Mouse (Mus musculus): ENCODE data around the gene Eed. TPM values are rescaled to one million over a fixed set of nuclear protein-coding genes. Genes with fewer than 3 reads are reported as not detected.
"Not testable (repeated sequence)": the region's sequence is repeated elsewhere in the genome, so short reads cannot be mapped to it uniquely, and the experiment has no call there.

The Eed gene
- total RNA-seq (2021): 10 to 100 TPM; 22.3 to 28.0 TPM

DNA sequence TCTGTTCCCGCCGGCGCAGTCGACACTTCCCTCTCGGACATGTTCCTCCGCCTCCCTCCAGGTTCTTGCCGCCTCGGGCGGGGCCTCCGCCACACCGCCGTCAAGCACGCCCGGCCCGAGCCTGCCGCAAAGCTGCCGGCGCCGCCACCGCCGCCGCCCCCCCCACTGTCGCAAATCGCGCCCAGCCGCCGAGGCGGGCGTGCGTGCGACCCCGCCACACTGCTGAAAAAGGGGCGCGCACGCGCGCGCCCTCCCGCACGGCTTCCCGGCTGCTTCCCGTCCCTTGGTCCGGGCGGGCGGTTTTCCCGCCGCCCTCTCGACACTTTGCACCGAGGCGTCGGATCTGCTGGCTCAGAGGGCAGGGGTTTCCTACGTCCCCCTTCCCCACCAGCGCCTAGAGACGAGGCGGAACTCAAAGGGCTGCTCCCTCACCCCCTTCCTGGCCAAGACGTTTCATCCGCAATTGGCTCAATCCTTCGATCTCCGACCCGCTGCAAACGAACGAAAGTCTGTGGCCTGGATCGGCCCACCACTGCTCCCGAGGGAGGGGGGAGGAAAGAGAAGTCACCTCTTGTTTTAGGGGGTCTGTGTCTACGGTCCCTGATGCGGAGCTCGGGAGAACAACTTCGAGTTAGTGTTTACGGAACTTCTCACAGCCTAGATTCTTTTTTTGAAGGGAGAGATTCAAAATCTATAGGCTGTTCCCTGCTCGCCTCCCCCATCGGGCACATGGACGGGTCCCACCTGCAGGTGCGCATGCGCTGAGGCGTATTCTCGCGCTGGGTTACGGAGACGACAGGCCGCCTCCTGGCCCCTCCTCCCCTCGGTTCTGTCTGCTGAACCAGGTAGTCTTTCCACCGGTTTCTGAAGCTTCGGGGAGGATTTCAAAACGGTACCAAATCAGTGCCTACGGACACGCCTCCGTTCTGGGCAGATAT, at the start of gene Eed:
Eed (minus strand) TSS at position 499 of the 938 bp plus-strand sequence.
- peak; percentile 88 for DNase-seq (ENCODE audit: low spot score)
- intact Hi-C loops (cut with DNase I): loop anchor here (2.0 to 5.0 kb wide), 2 partner anchors 40 to 447 kb away; partner anchors contain the start of genes Ccdc89 and Hikeshi

DNA sequence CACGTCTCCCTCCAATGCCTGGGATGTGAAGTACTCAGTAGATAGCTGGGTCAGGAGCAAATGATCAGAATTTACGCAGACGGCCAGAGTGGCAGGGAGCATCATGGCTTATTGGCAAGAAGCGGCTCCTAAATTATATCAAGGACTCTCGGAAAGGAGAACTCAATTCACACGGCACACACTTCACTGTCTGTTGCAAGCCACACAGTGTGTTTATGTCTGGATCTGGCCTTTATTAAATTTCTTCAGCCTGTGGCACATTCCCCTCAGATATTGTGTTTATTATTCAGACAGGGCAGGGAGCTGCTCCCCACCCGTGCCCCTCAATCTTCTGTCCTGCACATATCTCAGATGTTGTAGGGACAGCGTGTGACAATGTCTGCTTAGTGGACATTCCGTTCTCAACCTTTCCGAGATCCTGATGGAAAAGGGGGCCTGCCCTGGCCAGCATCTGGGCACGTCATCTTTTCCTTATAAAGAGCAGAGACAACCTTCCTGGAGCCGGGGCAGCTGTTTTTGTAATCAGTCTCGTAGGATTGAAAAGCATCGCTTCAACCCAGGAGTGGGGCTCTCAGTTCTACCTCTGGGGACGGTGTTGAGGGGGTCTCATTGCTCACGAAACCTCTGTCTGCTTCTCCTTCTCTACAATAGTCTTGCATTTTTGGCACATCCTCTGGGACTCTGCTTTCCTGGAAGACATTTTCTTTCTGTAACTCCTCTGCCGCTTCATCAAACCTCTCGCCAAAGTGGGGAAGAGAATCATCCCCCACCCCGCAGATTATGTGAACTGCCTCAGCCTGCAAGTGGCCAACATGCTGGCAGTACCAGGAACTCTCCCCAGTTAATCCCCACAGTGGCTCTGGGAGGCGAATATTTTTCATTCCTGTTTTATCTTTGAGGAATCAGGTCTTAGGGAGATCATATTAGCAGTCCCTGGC, 49.0 kb upstream of the Eed start:
- peak; percentile 78 for DNase-seq (ENCODE audit: low spot score)
- intact Hi-C loops (cut with DNase I): no loop called here

DNA sequence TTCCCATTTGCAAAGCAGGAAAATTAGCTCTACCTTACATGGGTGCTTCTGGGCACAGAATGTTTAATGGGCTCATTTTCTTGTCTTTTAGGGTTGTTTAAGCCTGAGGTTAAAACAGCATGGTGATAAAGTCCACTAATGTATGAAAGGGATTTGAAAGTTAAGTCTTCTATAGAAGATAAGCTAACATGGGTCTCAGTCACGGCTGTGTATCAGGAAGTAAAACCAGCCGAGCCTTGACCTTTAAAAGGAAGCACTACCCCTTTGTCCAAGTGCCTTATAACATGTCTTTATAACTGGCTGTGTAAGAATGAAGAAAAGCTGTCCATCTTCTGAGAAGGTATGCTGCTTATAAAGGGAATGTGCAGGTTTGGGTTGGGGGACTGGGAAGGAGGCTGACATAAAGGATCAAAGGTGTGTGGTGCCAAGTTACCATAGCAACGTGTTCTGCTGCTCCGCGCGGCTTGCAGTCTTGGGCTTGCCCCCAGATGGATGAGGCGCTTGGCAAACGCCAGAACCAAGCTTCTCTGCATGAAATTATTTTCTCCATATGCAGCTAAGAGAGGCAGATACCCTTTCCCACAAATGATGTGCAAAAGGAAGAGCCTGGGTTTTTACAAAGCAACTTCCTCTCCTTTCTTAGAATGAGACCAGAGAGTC, 48.2 kb upstream of the Eed start:
- no peak for DNase-seq (ENCODE audit: low spot score)

DNA sequence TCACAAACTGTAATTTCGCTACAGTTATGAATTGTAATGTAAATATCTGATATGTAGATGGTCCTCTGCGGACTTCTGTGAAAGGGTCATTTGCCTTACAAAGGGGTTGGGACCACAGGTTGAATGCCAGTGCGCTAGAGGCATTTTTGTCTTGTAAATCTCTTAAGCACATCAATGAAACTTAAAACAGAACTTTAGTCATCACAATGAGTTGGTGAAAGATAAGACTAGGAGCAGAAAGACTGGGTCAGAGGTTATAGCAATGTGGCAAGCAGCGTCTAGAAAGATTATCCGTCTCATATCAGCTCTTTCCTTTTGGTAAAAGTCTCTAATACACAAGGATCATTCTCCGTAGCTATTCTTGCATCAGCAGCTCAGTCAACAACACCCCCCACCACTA, 44.2 kb upstream of the Eed start:
- intact Hi-C loops (cut with DNase I): no loop called here
- DNase-seq (ENCODE audit: low spot score): no peak

More for the DNA sequence above, 48.2 kb upstream of the Eed start:
- intact Hi-C loops (cut with DNase I): no loop called here

DNA sequence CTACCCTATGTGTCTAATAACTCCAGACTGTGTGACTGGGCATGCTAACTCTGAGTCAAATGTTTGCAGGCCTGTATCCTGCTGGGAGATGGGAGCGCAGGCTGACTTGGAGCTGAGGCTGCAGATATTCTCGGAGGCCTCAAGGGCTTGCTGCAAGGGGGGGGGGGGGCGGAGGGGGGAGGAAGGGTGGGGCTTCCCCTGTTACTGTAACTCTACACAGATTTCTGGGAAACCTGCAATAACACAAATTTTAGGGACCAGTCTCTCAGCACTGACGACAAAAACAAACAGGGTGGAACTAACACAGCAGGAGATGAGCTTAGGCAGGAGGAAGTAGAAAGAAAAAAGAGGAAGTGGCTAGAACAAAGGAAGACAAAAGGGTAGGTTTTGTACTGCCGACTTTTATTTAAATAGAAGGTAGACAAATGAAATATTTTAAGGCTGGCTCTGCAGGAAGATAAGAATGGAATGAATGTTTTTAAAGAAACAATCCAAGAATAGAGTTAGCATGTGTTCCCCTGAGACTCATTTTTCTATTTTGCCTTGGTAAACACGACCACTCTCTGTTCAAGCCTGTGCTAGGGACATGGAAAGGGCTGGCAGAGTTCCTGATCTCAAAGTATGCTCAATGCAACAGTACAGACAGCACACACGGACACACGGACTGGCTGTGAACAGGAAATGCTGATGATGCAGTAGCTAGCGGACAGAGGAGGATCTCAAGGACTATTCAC, 42.4 kb upstream of the Eed start:
- intact Hi-C loops (cut with DNase I): loop anchor here (2.0 kb wide), 1 partner anchor 106 kb away; no protein-coding TSS in a partner anchor

DNA sequence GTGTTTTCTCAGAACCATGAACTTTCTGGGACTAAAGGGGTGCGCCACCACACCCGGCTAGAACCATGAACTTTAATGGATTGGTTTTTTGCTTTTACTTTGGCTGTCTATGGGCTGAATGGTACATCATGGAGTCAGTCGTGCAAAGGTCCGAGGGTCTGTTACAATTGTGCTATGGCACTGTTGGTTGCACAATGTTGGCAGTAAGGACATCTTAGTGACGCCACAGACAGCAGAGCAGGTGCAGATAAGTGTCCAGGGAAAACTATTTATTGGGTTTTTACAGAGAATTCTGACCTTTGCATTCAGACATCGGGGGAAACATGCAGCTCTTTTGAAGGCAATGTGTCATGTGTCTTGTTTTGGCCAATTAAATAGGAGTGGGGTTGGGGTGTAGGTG, 39.5 kb upstream of the Eed start:
- intact Hi-C loops (cut with DNase I): no loop called here
- DNase-seq (ENCODE audit: low spot score): no peak

More for the DNA sequence above, 42.4 kb upstream of the Eed start:
- no peak for DNase-seq (ENCODE audit: low spot score)

DNA sequence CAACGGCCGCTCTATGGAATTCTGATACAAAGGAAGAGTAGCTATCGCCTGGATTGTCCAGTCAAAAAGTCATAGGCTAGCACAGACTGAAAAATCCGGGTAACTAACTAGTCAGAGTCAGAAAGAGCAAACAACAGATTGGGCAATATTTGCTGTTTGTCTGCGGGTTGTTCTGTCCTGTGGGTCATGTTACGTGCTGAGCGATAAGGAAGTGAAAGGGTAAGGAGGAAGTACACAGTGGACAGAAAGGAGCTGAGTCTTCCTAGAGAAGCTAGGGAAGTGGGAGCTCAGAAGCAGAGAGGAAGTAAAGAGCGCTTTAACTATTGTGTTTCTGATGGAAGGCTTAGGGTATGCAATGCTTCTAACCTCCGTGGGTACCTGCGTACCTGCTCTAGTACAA, 38.8 kb upstream of the Eed start:
- intact Hi-C loops (cut with DNase I): no loop called here

DNA sequence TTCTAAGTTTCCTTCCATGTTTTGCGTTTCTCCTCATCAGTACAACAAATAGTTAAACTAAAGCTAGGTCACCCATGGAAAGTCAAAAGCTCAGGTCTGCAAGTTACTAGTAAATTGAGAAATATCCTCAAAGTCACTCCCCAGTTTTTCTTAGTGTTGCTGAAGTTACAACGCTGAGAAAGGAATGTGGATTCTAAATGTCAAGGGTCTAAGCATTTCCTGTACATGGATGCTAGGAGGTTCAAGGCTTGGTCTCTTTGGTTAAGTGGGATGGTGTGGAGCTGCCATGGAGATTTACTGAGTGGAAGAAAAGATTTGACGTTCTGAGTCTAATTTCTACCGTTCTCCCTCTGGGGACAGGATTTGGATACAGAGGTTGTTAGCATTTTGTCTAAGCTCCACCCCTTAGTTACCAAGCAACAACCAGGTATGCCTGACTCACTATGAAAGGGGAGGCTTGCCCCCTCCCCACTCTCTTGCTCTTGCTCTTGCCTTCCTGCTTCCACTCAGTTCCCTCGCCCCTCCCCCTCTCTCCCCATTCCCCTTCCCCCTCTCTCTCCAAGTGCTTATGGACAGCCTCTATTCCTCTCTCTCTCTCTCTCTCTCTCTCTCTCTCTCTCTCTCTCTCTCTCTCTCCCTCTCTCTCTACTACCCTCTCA, 36.3 kb upstream of the Eed start:
- intact Hi-C loops (cut with DNase I): loop anchor here (2.0 kb wide), 2 partner anchors 134 to 248 kb away; partner anchors contain the start of gene Ccdc83
- no peak for DNase-seq (ENCODE audit: low spot score)

More for the DNA sequence above, 38.8 kb upstream of the Eed start:
- DNase-seq (ENCODE audit: low spot score): no peak

DNA sequence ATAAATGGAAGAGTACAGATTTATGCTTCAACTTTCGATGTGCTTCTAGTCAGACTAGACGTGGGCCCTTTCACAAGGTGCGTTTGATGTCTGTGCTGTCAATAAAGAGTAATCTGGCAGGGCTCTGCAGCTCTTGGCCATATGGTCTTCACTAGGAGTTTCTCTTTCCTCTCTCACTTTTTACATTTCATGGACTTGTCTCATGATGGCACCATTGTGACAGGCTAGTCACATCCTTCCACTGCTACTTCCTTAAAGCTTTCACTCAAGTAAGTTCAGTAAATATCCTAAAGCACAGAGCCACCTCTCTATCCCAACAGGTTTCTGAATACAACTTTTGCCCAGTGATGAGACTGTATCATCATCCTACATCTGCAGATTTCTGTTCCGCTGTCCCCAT, 35.7 kb upstream of the Eed start:
- intact Hi-C loops (cut with DNase I): loop anchor here (2.0 kb wide), 2 partner anchors 134 to 248 kb away; partner anchors contain the start of gene Ccdc83
- no peak for DNase-seq (ENCODE audit: low spot score)

DNA sequence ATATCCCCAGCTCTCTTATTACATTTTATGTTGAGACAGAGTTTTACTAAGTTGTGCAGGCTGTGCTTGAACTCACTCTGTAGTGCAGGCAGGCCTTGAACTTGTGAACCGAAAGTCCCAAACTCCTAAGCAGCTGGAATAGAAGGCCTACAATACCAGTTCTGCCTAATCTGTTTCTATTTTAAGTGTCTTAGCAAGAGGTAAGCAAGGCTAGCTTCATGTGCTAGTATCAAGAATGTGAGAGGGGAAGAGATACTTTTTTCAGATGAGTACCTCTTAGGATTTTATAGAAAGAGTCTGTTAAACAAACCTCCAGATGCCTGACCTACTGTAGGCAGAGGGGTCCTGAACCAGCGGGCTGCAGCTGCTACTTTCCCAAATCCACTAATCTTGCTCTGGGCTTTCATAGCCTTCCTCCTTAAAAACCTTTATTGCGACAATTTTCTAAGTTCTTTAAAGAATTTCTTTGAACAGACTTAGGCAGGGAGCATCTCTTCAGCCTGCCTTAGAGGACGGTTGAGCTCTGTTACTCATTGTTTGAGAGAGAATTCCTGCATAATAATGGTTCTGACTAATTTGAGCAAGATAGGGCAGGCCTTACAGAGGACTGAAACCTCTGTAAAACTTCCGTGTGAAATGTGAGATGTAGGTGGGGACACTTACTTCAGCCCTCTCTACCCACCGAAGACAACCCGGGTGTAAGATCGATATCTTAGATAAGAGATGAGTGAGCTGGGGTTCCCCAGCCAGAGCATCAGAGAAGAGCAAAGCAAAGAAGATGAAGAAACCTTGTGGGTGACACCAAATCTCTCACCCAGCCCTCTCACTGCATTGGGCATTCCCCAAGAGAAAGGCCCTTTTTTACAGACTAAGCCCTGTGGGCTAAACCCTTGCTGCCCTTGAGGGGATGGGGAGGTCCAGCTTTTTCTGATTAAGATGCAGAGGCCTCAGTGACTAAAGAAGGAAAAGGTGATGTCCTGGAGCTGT, 26.2 kb upstream of the Eed start:
- intact Hi-C loops (cut with DNase I): no loop called here
- no peak for DNase-seq (ENCODE audit: low spot score)

DNA sequence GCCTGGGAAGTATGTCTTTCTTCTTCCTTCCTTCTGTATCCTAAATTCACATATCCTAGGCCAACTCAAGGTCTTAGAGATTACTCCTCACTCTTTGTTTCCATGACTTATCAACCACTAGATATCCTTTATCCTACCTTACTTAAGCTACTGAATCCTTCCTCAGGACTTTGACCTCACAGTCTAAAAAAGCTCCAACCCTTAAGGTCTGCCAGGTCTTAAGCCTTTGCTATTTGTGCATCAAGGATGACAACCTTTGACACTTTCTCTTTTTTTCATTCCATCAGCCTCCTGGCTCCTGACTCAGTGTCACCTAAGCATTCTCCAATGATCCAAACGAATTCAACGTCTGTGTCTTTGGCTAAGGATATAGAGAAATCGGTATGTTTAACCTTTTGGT, 24.0 kb upstream of the Eed start:
- no peak for DNase-seq (ENCODE audit: low spot score)
- intact Hi-C loops (cut with DNase I): no loop called here

DNA sequence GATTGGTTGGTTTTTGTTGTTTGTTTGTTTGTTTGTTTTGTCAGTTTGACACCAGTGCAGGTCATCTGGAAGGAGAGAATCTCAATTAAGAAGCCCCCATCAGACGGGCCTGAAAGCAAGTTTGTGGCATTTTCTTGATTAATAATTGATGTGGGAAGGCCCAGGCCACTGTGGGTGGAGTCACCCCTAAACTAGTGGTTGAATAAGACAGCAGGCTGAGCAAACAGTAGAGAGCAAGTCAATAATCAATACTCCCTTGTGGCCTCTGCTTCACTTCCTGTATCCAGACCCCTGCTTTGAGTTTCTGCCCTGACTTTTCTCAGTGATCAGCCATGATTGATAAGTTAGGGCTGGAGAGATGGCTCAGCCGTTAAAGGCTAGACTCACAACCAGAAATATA, 21.6 kb upstream of the Eed start:
- intact Hi-C loops (cut with DNase I): no loop called here
- no peak for DNase-seq (ENCODE audit: low spot score)

DNA sequence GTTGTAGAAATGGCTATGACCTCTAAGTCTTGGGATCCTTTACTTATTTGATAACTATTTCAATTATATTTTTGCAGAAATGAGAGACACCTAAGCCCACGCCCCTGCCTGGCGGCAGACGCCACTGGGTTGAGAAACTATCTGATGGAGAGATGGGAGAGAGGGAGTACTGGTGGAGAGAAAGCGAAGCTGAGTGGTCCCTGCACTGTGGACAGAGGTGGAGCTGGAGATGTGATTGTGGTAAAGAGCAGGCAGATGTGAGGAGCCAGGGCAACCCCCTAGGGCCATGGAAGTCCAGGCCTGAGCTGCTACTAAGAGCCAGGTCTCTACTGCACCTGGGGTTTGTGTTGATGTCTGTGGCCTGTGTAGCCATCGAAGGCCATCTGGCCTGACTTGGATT, 18.7 kb upstream of the Eed start:
- intact Hi-C loops (cut with DNase I): loop anchor here (5.0 kb wide), 2 partner anchors 153 to 408 kb away; no protein-coding TSS in a partner anchor
- no peak for DNase-seq (ENCODE audit: low spot score)

DNA sequence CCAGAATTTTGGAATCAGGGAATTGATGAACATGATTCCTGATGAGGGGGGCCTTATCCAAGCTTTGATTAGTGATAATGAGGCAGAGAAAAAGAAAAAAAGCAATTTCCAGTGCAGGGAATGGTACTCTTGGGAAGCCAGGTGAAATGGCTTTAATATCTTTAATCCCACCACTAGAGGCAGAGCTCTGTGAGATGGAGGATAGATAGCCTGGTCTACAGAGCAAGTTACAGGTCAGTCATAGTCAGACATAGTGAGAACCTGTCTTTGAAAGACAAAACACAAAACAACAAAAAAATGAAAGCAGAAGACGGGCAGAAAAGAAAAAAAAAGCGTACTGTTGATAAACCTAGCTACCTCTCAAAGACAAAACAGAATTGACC, 17.8 kb upstream of the Eed start:
- no peak for DNase-seq (ENCODE audit: low spot score)
- intact Hi-C loops (cut with DNase I): loop anchor here (1.0 to 5.0 kb wide), 3 partner anchors 154 to 409 kb away; partner anchors contain the start of gene Ccdc83

DNA sequence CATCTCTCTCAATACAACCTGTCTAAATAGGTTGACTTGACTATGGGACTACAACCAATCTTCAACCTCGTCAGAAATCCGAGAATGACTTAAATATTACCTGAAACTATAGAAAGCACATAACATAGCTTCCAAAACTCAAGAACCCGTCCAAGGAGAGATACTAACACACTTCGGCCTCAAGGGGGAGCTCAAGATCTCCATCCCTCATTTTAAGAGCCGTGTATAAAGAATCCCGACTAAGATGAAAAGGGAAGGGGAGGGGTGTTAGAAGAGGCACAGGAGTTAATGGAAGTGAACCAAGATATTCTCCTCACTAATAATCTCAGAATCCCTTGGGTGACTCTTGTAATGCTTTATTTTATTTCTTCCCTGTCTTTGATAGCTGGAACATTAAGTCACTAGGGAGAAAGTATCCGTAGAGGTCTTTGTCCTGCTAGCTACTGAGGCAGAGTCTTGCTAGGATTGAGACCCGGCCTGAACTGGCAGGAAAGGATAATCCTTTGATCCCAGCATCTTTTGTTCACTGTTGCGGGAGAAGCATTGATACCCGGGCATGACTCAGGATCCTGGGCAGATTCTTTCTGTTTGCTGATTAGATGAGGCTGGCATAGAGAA, 17.3 kb upstream of the Eed start:
- intact Hi-C loops (cut with DNase I): loop anchor here (1.0 to 5.0 kb wide), 3 partner anchors 154 to 409 kb away; partner anchors contain the start of gene Ccdc83
- DNase-seq (ENCODE audit: low spot score): no peak

DNA sequence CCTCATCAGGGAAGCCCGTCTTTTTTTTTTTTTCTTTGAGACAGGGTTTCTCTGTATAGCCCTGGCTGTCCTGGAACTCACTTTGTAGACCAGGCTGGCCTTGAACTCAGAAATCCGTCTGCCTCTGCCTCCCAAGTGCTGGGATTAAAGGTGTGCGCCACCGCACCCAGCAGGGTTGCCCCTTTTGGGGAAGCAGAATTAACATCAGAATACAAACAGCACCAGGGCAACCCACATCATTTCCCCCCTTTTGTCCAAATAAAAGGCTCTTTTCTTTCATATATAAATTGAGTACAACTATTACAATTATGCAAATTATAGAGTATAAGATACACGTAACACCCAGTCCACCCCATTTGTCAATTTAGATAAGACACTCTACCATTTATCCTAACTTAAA, 16.7 kb upstream of the Eed start:
- not testable (repeated sequence) for DNase-seq (ENCODE audit: low spot score)
- intact Hi-C loops (cut with DNase I): loop anchor here (5.0 kb wide), 2 partner anchors 155 to 410 kb away; no protein-coding TSS in a partner anchor

DNA sequence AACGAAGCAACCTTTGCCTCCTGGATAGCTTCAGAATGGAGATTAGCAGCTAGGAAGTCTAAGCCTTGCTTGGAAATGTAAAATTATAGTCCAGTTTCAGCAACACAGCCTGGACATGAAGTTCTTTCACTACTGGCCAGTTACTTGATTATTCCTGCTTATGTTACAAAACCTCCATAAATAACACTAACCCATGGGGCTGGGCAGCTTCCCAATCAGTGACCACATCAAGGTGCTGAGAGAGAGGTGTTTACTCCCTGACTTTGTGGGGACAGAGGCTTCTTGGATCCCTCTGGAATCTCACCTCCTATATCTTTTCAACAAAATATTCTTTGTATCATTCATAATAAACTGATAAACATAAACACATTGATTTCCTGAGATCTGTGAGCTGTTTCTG, 12.3 kb upstream of the Eed start:
- intact Hi-C loops (cut with DNase I): no loop called here
- DNase-seq (ENCODE audit: low spot score): no peak

All from heart, postnatal 25 days (tissue).